Mouse (Mus musculus) neural tube, embryonic 10.5 days (tissue): ENCODE results near the gene Shtn1.

Source experiments
- DNase-seq: peaks from one replicate; pipeline ENCODE4 v3.0.0-alpha.2; 2017; ENCODE audit warnings: low spot score; ENCODE audit errors: extremely low spot score

Gene Shtn1

DNA sequence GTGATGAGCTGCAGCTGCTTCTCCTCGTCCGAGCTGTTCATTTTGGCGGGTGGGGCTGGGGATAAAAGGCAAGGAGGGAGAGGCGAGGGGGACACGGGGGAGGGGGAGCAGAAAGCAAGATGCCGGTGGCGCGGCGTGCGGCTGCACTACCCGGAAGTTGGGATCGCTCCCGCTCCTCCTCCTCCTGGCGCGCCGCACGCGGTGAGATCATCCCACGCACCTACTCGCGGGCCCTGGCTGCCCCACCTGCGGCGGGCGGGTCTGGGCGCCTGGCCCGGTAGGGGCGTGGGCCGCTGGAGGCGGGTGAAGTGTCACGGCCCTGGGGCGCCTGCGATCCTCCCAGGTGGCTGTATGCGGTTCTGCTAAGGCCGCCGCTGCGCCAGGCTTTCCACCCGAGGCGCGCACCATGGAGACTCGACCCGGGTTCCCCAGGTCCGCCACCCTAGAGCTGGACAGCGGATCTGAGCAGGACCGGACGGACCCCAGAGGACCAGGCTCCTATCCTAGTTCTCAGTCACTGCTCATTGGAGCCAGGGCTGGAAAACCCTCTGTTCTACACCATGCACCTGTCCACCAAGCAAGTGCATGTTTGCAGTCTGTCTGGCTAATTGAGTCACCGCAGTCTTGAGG lies at the start of gene Shtn1:
Gene Shtn1 (minus strand): TSS at position 629 of the 630 bp plus-strand sequence.
- DNase-seq = peak; percentile 48

DNA sequence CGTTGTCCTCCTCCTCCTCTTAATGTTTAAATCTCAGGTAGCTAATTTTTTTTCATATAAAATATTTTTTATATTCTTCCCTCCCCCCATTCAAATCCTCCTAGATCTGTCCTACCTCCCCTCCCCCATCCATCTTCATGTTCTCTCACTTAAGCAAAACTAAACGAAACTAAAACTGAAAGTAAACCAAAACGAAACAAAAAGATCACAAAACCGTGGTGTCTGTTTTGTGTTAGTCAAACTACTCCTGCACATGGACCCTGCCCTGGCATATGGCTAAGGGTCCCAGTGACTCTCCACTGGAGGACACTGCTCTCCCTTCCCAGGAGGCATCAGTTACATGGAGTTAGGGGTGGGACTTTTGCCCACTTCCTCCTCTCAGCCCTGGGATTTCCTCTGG lies 38.3 kb upstream of the Shtn1 start:
- DNase-seq = no peak

DNA sequence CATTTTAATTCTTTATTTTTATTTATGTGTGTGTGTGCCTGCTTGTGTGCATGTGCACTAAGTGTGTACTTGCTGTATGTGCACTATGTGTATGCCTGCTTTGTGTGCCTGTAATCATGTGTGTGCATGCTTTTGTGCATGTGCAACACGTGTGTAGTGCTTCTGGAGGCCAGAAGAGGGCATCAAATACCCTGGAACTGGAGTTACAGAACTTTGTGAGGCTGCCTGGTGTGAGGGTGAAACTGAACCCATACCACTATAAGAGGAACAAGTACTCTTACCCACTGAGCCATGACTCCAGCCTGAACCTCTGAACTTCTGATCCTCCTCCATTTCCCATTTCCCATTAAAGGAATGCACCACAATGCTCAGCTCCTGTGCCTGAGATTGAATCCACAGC lies 34.0 kb upstream of the Shtn1 start:
- DNase-seq = no peak

DNA sequence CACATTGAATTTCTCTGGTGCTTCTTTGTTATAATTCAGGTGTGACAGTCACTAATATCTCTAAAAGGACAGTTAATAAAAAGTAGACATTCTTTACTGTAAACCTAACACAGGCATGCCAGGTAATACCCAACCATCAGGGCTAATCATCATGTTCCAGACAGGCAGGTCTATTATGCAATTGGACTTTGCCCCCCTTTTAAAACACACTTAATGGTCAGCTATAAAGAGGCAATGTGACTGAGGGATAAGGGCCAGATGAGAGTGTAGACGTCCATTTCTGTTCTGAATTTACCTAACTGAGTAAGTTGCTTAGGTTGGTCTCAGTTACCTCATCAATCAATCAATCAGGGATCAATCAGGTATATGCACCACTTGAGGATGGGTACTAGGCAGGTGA lies 22.4 kb upstream of the Shtn1 start:
- no peak for DNase-seq

DNA sequence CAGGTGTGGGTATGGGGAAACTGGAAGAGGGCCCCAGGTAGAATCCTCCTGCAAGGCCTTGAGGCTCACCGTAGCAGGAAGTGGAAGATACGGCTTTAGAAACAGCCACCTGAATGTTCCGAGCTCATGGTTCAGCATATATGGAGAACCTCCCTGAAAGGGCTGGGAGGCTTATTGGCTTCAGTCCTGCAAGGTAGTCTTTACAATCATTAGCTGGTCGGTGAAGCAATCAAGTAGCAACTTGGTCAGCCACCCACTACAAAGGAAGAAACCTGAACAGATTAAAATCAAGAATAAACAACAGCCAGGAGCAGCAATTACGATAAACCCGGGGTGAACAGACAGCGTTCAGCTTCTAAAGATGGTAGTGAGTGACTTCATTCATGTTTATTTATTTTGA lies 16.4 kb upstream of the Shtn1 start:
- no peak for DNase-seq

DNA sequence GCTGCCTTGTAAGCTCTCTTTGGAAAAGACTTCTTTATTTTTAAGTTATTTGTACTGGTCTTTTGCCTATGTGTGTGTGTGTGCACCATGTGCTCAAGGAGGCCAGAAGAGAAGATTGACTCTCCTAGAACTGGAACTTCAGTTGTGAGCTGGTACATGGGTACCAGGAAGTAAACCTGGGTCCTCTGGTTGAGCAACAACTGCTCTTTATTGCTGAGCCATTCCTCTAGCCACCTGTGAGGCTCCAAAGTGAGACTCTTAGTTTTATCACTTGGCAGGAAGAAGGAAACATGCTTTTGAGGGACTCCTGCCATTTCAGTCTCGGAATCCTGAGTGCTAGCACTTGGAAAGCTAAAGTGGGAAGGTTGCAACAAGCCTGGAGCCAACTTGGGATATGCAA lies 14.4 kb upstream of the Shtn1 start:
- no peak for DNase-seq

DNA sequence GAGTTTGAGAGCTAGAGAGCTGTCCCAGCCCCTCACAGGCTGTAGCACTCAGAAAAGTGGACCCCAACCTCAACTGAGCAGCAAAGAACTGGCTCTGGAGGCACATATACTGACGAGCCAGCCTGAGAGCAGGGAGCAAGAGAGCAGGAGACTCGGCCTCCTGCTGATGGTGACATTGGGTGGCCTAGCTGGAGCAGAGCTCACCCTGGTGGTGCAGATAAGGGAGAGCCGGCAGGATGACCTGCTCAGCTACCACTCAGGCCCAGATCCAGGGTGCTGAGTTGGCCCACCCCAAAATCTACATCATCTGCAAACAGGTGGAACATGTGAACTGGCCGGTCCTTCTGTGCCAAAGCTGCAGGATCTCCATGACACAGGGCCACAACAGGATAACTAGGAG lies 8.4 kb upstream of the Shtn1 start:
- DNase-seq = no peak

DNA sequence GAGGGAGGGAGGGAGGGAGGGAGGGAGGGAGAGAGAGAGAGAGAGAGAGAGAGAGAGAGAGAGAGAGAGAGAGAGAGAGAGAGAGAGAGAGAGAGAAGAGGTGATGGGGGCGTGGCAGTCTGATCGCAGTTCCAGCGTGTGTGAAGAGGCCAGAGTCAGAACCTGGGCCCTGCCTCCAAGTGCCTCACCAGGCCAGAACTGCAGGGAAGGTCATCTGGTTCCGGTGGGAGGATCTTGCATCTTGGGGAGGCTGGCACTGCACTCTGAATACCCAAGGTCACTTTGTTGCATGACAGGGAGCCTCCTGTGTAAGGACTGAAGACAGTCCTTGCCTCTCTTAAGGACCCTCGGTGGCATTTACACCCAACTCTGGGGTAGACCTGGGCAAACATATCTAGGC lies 231 bp upstream of the Shtn1 start:
- DNase-seq = no peak

DNA sequence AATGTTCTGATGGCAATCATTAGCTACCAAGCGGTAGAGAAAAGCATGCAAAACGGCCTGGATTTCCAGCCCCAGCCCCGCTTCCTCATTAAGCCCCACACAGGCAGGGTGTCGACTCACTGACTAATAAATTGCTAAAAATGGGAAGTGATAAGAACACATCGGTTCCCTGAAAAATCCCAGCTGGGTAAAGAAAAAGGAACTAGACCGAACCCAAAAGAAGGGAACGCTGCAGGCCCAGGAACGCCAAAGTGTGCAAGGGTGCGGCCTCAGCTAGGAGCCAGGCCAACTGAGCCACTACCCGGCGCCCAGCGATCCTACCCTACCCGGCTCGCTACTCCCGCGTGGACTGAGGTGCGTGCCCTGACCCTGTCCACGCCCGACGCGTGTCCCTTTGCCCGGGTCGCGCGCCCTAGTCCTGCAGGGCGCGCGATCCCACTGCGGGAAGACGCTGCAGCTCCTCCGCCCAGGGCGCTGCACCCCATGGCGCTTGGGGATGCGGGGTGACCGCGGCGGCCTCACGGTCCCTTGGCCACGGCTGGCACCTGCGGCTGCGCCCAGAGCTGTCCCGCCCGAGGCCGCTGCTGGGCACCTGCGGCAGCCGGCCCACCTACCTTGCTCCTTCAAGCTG lies 944 bp downstream of the Shtn1 start:
- DNase-seq = peak; percentile 26

DNA sequence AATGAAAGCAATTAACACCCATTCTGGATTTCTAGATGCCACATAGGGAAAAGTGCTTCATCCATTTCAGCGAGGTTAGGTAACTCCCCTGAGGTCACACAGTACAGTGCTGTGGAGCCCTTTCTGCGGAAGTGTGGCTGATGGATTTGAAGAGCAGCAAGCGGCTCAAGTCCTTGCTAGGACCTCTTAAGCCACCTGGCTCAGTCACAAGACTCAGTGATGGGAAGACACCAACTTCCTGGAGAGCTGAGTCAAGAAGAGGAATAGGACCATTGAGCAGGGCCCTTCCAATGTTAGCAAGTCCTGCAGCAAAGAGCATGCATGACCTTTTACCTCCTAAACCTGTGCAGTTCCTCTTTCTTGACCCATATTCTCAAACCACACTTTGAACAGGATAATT lies 1.5 kb downstream of the Shtn1 start:
- DNase-seq = no peak

DNA sequence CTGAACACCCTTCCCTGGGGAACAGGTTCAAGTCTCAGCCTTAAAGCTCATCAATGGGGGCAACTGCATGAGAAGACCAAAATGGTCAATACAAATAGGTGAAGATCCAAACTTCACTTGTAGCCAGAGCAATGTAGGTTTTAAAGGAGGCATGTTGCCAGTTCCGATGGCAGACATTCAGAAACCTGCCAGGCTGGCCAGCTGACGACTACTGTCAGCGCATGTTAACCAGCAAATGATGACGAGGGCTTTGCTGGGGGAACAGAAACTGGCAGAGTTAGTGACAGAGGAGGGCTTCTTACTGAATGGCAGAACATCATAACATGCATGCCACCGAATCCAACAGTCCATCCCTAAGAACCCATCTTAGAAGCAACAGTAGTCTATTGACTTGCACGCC lies 2.9 kb downstream of the Shtn1 start:
- no peak for DNase-seq

DNA sequence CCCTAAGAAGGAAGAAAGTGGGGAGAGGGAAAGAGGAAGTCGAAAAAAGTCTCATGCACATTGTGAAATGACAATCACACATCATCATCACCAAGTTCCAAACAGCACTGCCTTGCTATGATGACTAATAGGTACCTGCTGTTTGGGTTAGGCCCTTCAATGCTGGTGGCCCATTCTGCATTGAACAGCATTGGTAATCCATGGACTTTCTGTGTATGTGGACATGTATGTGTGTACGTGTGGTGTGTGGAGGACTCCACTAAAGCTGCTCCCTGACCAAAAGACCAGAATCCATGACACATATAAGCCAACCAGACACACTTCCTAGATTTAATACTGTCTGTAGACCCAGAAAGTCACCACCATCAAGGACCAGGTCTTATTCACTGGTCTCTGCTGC lies 3.9 kb downstream of the Shtn1 start:
- DNase-seq = no peak

DNA sequence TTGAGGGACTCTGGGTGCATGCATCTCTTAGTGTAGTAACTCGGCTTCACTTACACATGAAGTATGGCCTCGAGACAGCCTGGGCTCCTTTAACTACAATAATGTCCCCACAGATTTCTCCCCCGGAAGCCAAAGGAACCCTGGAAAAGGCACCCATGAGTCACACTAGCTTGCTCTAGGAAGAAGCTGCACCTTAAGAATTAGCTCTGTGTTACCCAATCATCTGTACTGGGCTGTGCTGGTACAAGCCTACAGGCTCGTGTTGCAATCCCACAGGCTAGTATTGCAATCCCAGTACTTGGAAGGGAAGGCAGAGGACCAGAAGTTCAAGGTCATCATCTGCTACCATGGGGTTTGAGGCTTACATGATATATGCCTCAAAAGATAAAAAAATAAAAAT lies 4.5 kb downstream of the Shtn1 start:
- DNase-seq = no peak

DNA sequence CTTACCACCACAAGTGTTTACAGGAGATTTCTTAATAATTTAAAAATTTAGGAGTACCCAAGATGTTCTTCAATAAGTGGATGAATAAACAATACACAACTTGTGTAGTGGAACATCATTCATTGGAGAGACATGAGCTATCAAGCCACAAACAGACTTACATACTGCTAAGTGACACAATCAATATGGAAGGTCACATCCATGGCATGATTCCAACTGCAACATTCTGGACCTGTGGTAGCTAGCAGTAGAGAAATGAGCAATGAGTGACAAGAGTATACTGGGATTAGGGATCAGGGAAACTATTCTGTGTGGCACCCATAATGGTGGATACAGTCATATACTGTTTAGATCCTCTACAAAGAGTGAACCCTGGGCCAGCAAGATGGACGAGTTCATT lies 8.2 kb downstream of the Shtn1 start:
- DNase-seq = no peak

DNA sequence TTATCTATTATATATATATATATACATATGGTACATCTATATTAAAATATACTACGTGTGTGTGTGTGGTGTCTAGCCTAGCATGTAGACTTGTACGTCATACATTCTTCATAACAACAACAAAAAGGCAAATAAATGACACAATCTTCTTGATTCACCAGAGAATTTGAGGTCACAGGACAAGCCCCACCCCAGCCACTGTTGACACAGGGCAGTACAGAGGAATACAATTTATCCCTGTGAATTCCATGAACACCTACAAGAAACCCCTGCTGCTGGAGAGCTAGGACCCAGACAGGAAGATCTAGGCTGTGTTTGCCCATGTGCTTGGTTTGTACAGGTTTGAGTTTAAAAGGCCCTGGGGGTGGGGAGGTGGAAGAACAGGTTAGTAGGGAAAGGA lies 9.2 kb downstream of the Shtn1 start:
- no peak for DNase-seq

DNA sequence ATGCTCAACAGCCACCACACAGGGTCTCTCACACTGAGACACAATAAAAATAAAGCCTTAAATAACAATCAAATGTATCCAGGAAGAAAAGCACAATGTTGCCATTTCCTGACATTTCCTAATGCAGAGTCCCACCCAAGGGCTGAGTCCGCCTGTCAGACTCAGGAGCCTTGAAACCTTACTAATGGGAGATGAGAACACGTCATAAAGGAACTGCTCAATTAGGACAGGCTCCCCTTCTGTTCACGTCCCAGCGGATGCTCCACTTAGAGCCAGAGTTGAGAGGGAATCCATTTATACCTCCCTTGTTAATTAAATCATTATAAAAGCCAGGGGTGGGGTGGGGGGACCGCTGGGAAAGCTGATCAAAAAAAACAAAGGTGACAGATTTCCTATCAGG lies 9.8 kb downstream of the Shtn1 start:
- no peak for DNase-seq

DNA sequence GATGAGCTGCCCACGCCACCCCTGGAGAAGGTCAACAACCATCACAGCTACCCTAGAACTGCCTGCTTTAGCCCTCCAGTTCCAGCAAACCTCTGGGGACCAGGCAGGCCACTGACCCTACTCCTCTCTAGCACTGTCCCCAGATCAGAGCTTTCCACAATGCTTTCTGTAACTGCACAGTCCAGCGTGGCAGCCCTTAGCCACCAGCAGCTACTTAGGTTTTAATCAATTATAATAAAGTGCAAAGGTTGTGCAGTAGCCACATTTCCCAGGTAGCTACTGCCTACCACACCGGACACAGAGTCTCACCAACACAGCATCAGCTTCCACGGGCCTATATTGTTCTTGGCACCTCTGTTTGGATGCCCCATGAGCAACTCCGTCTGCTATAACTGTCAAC lies 11.3 kb downstream of the Shtn1 start:
- DNase-seq = no peak

DNA sequence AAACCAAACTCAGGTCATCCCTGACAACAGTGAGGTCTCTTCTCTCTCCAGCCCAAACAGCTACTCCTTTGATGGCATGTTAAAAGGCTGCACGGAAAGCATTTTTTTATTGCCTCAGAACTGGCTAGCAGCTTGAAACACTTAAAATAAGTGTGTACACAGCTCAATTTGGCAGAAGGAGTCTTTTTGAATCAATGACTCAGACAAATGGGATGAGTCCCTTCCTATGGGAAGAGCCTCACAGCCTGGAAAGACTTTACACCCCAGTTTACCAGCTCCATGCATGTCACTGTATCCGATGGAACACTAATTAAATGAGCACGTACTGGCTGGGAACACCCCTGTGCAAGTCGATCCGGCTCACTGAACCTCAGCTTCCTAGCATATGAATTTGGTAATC lies 12.3 kb downstream of the Shtn1 start:
- DNase-seq = no peak

DNA sequence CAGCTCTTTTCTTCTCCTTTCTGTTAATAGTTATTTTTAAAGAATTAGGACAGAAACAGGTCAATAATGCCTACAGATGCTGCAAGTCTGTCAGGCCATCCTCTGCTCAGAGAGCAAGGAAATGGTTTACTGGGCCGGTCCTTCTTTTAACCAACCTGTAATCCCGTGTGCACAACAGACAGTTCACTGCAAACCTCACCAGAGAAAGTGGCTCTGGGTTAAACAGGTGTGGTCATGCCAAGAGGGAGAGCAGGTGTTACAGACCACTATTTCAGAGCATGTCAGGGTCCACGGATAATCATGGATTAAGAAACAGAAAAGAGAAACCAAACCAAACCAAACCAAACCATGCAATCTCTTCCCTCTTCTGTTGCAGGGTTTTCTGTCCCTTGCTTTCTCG lies 17.8 kb downstream of the Shtn1 start:
- no peak for DNase-seq

DNA sequence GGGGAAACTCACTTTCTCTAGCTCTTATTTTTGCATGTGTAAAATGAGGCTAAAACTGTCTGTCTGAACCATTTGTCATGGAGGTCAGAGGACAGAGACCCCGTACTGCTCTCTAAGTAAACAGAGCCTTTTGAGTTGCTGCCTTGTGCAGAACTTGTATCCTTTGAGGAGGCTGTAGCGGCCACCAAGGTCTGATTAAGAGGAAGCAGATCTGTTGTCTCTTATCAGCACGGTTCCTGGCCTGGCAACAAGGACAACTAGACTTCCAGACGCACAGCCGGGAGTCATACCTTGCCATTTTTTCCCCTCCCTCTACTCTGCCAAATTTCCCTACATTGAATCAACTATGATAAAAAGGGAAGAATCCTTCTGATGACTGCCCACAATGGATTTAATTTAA lies 18.5 kb downstream of the Shtn1 start:
- DNase-seq = no peak

DNA sequence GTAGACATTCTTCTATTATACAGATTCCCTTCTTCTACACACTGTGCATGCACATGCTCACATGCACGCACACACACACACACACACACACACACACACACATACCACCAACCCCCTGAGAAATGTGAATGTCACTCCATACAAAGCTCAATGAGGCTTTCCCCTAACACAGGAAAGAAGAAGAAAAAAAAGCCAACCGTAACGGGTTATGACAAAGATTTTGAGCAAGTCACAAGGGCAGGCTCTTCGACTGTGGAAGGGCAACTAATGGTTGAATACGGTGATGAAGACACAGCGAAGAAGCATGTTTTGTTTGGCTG lies 21.3 kb downstream of the Shtn1 start:
- DNase-seq = no peak

DNA sequence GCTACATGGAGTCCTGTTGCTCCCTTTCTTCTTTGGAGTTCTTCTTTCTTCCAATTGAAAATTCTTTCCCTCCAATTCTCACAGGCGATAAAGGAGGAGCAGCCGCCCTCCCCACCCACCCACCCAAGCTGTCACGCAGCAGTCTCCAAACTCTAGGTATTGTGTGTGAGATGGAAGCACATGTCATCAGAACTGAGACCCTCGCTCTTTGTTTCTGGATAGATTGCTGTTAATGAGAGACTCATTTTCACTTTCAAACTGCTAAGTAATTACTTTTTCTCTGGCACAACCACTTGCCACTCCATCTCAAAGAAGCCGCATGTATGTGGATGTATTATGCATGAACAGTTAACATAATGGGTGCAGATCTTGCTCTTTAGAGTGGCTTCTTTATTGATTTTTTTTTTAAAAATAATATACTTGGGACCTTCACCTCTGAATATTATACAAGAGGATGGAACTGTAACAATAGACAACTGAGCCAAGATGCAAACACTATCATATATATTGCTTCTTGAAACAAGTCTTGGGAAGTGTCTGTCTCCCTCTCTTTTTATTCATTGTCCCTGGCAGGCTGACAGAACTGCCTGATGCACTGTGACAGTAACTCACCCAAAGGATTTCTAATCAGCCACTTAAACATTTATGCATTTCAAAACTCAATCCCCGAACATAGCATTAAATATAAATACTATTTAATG lies 21.8 kb downstream of the Shtn1 start:
- DNase-seq = no peak

DNA sequence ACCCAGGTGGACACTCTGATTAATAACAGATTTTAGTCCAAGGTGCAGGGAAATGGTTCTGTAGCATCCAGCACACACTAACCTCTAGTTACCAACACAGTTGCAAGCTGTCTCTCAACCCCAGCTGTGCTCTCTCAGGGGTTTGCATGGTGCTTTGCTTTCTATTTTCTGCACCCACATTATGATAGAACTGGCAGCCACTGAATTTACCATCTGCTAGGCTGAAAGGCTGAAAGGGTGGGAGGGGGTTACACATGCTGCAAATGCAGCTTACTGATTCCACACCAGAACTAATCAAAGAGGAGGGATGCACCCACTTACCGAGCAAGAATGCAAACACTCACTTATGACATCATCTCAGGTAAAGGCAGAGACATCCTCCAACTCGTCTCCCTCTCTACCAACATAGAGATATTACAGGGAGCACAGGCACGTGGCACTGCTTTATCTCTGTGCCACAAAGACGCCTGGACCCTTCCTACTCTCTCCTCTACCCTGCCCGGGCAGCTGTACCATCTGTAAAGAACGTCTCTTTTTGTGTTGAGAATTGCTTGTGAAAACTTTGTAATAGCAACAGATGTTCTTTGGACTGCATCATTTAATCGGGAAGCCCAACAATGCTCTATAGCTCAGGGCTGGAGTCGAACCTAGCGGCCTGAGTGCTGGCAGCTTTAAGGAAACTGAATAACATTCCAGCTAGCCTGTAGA lies 23.0 kb downstream of the Shtn1 start:
- DNase-seq = no peak
